Mouse (Mus musculus) cerebellum, adult 11 months (tissue): Measurements from ENCODE around the gene Fut8.
A peak's percentile ranks its signal among the peaks of the same experiment; 100 is the strongest.
"Not testable (repeated sequence)": the region's sequence is repeated elsewhere in the genome, so short reads cannot be mapped to it uniquely, and the experiment has no call there.

Experiments
- DNase-seq: peaks from one replicate; pipeline ENCODE4 v3.0.0; 2022

Gene Fut8

DNA sequence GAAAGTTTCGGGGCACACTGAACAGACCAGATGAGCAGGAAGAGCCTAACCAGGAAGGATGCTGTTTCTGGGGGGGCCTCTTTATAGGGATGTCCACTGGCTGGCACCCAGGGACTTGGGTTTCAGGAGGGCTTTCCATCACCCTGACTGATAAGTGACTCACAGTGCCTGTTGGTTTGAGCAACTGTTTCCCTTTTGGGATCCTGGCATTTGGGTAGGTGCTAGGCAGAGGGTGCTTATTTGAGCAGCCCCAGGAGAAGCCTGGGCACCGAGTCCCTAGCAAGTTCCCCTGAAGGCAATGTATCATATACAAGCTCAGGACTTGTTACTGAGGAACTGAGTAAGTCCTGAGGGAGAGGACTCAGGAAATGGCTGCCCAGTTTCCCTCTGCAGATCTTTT, 267.5 kb downstream of the Fut8 start:
- no peak for DNase-seq

DNA sequence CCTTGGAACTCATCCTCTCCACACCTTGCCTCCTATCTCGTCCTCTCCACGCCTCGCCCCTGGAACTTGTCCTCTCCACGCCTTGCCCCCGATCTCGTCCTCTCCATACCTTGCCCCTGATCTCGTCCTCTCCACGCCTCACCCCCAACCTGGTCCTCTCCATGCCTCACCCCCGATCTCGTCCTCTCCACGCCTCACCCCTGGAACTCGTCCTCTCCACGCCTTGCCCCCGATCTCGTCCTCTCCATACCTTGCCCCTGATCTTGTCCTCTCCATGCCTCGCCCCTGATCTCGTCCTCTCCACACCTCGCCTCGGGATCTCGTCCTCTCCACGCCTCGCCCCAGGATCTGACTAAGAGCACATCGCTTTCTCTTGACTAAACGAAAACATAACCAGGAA, 269.8 kb downstream of the Fut8 start:
- no peak for DNase-seq

GRCm38 (mm10) chr12:77510758-77511157, 272.8 kb downstream of the Fut8 start:
- no peak for DNase-seq

GRCm38 (mm10) chr12:77511206-77511605, 273.3 kb downstream of the Fut8 start:
- DNase-seq, result peak; percentile 62

GRCm38 (mm10) chr12:77511631-77512030, 273.7 kb downstream of the Fut8 start:
- no peak for DNase-seq

DNA sequence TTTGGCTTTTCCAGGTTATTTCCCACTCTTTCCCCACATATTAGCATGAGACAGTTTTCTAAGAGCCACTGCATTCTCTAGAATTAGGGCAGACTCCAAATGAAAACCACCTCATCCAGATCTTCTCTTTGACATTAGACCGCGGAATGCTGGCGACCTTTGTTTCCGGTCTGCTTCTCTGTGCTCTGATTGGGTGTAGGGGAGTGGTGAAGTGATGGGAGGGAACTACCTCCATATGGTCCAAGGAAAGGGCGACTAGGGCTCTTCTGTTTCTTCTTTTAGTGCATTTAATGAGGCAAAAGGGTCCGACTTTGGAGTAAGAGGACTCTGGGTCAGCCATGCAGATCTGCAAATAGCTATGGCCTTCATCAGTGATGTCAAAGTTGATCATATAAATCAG, 278.9 kb downstream of the Fut8 start:
- DNase-seq, result no peak

- DNase-seq, result no peak
Observed at GRCm38 (mm10) chr12:77517691-77518090, 279.8 kb downstream of the Fut8 start.

DNA sequence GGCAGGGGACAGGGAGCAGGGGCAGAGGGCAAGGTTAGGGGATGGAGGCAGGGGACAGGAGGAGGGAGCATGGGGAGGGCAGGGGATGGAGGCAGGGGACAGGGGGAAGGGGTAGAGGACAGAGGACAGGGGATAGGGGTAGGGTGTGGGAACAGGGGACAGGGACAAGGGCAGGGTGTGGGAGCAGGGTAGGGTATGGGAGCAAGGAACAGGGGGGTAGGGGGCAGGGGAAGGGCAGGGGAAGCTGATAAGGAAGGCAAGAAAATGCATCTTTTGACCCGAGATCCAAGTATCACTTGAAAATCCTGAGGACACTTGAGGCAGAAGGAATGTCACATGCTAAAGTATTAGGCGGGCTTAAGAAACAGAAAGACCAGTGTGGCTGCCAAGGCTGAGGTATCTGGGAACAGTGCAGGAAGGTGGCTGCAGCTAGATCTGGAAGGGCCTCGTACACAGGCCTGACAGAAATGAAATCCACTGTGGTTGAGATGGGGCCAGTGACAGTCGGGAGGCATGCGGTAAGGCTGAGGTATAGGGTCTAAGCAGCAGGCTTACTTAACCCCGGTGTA, 281.7 kb downstream of the Fut8 start:
- no peak for DNase-seq

- not testable (repeated sequence) for DNase-seq
Observed at GRCm38 (mm10) chr12:77524014-77524413, 286.1 kb downstream of the Fut8 start.
